Mouse (Mus musculus) kidney, embryonic 16.5 days (tissue): ENCODE data around the gene Qrfp. TPM values are rescaled to one million over a fixed set of nuclear protein-coding genes. Genes with fewer than 3 reads are reported as not detected.

Experiments
- ATAC-seq: fragments of 200-750 bp; cut with Nextera tagmentation; 2 replicates; pipeline ENCODE4 v1.8.0; 2017; ENCODE audit warnings: moderate TSS enrichment; ENCODE audit not compliant: low FRiP score, low TSS enrichment
- H3K27ac ChIP-seq: fragments of 300-500 bp; sonication (generic); 2 replicates; pipeline ENCODE4 v1.5.1; 2014; ENCODE audit warnings: low read length
- H3K27me3 ChIP-seq: fragments of 300-500 bp; sonication (generic); 2 replicates; pipeline ENCODE4 v1.6.1; 2014; ENCODE audit warnings: low read length, control low read depth, mixed read lengths; ENCODE audit not compliant: insufficient read depth
- H3K36me3 ChIP-seq: fragments of 300-500 bp; sonication (generic); 2 replicates; pipeline ENCODE4 v1.6.1; 2014; ENCODE audit warnings: low read length, control low read depth, mixed read lengths; ENCODE audit not compliant: insufficient read depth
- H3K4me1 ChIP-seq: fragments of 300-500 bp; sonication (generic); 2 replicates; pipeline ENCODE4 v1.6.1; 2014; ENCODE audit warnings: low read length, control low read depth, mixed read lengths; ENCODE audit not compliant: insufficient read depth
- H3K4me2 ChIP-seq: fragments of 300-500 bp; sonication (generic); replicated peaks from 2 replicates; pipeline ENCODE4 v1.6.1; 2014; ENCODE audit warnings: low read depth, low read length
- H3K4me3 ChIP-seq: fragments of 300-500 bp; sonication (generic); 2 replicates; pipeline ENCODE4 v1.5.1; 2014; ENCODE audit warnings: mild to moderate bottlenecking, low read length
- H3K9ac ChIP-seq: fragments of 300-500 bp; sonication (generic); replicated peaks from 2 replicates; pipeline ENCODE4 v1.6.1; 2014; ENCODE audit warnings: low read length
- H3K9me3 ChIP-seq: fragments of 300-500 bp; sonication (generic); 2 replicates; pipeline ENCODE4 v1.6.1; 2016; ENCODE audit warnings: low read length, control low read depth
- WGBS: fragments of 180-500 bp; shearing (Covaris S2); extraction: QIAGEN DNeasy Blood & Tissue Kit; methylation state at CpG from one replicate; pipeline ENCODE4 v1.1.7; 2014; 5-methylcytosine and 5-hydroxymethylcytosine counted together
- polyA plus RNA-seq: library from polyadenylated mRNA; unstranded; fragments of >200 nt; fragmentation: Nextera tagmentation; extraction: Ambion mirVana; gene quantifications from 2 replicates; pipeline ENCODE4 v1.2.1, GENCODE M21; 2015

Qrfp gene
- polyA plus RNA-seq, 1 experiment from 2014 or later = not detected

DNA sequence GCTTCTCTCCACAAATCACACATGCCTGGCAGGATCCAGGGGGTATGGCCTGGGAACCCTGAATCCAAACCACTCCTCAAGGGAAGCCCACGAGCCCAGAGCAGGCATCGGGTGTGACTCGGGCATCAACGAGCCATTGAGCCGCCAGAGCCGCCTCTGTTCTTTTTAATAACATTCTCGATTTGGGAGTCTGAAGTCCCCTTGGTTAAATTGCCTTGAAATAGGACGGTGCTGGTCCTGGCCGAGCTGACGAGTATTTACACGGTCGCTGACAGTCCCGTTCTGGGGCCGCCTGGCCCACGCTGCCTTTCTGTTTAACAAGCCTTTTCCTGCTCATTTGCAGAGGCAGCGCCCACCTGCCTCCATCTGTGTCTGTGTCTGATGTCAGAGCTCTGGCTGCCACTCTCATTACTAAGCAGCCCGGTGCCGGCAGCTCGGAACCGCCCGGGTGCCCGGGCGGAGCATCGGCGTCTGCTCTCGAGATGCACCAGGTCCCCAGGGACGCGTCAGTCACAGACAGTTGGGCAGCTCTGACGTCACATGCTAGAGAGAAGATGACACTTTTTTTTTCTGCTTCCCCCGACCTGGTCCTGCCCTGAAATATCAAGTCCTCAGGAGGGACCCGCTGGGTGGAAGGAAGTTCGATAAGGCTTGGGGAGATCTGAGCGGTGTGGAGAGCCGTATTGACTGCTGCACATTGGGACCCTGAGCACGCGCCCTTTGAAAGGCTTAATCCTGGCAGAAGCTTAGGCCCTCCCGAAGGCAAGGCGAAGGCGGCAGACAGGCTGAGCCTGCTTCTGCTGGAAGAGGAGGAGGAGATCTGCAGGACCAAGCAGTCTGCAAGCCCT is 12.4 kb upstream of the Qrfp start:
- peaks cover 4% of the 10 kb centered on the region; the same call in 1 of the 2 replicates for H3K27me3 ChIP-seq
- 0 out of 2 replicates have a peak overlapping the region, but pooled peaks have one; percentile 48 for H3K9ac ChIP-seq
- H3K27ac ChIP-seq = no peak overlapping the region
- H3K4me3 ChIP-seq = peak overlapping the region; percentile 26
- 17% methylated on average over 39 of the region's 39 CpGs for WGBS
- H3K9me3 ChIP-seq = no peaks in the 10 kb centered on the region
- peaks cover 19% of the 10 kb centered on the region for H3K4me1 ChIP-seq
- H3K4me2 ChIP-seq = peak overlapping the region; percentile 46
- no peaks in the 10 kb centered on the region for H3K36me3 ChIP-seq
- ATAC-seq = 0 out of 2 replicates have a peak, but pooled peaks have one; percentile 16

DNA sequence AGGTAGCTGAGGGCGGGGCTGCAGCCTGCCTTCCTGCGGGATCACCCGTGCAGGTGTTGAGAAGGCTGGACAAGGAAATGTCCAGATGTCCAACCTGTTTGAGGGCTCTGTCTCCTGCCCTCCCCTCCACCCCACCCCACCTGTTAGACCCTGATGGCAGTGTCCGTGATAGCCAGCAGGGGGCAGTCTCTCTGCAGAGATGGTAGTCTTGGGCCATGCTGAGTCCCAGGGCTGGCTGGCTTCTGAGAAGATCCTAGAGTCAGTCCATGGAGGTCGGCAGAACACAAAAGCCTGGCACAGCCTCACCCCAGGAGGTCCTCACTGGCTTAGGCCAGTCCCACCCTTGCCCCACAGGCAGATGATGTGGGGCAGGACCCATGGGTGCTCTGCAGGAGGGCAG is 5.0 kb upstream of the Qrfp start:
- Histone ChIP-seq H3K36me3 (no peaks in the 10 kb centered on the region), H3K27me3 (no peaks in the 10 kb centered on the region), H3K4me2 (no peak overlapping the region), H3K27ac (no peak overlapping the region), H3K4me1 (peaks cover 2% of the 10 kb centered on the region; the same call in 1 of the 2 replicates), H3K9me3 (no peaks in the 10 kb centered on the region), H3K4me3 (no peak overlapping the region), H3K9ac (no peak overlapping the region)
- ATAC-seq = peak; percentile 49; the same call in 1 of the 2 replicates
- 30% methylated on average over 5 of the region's 5 CpGs for WGBS

DNA sequence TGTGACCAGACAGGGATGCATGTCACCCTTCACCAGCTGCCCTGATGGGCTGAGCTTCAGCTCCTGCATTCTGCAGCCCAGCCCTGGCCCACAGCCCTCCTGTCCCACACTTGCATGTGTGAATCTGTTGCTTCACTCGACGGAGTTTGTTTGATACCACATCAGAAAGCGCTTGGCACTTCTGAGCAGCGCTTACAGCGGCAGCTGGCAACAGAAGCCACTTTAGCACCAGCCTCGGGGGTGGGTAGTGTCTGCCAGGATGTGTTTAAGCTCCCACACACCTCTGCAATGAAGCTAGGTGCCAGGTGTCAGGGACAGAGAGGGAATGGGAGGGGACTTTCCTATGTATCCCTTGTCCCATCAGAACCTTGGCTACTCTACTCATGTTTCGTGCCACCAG is 4.3 kb upstream of the Qrfp start:
- no peak overlapping the region for H3K4me2 ChIP-seq
- no peaks in the 10 kb centered on the region for H3K27me3 ChIP-seq
- H3K9ac ChIP-seq = no peak overlapping the region
- no peak for ATAC-seq
- H3K4me3 ChIP-seq = no peak overlapping the region
- 79% methylated on average over 7 of the region's 7 CpGs for WGBS
- H3K9me3 ChIP-seq = no peaks in the 10 kb centered on the region
- H3K27ac ChIP-seq = no peak overlapping the region
- H3K4me1 ChIP-seq = peaks cover 9% of the 10 kb centered on the region; the same call in 1 of the 2 replicates
- H3K36me3 ChIP-seq = no peaks in the 10 kb centered on the region

DNA sequence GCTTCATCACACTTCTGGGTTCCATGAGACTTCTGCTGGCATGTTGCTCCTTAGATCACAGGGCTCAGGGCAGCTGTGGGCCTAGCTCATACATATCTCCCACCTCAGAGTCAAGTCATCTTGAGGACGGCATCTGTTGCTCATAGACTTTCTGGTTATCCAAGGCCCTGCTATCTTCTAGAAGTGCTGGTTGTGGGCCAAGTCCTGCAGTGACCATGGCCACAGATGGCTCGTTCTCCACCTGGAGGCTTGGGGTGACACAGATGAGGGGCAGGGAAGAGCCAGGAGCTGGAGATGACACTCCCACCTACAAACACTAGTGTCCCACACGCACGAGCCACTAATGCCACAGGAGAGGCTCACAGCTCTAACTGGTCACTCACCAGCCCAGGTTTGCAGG is 3.3 kb upstream of the Qrfp start:
- 78% methylated on average over 4 of the region's 4 CpGs for WGBS
- ATAC-seq = no peak
- Histone ChIP-seq H3K27me3 (no peaks in the 10 kb centered on the region), H3K4me1 (peaks cover 19% of the 10 kb centered on the region), H3K36me3 (no peaks in the 10 kb centered on the region), H3K9me3 (no peaks in the 10 kb centered on the region), H3K27ac (no peak overlapping the region), H3K9ac (no peak overlapping the region), H3K4me2 (no peak overlapping the region), H3K4me3 (no peak overlapping the region)

DNA sequence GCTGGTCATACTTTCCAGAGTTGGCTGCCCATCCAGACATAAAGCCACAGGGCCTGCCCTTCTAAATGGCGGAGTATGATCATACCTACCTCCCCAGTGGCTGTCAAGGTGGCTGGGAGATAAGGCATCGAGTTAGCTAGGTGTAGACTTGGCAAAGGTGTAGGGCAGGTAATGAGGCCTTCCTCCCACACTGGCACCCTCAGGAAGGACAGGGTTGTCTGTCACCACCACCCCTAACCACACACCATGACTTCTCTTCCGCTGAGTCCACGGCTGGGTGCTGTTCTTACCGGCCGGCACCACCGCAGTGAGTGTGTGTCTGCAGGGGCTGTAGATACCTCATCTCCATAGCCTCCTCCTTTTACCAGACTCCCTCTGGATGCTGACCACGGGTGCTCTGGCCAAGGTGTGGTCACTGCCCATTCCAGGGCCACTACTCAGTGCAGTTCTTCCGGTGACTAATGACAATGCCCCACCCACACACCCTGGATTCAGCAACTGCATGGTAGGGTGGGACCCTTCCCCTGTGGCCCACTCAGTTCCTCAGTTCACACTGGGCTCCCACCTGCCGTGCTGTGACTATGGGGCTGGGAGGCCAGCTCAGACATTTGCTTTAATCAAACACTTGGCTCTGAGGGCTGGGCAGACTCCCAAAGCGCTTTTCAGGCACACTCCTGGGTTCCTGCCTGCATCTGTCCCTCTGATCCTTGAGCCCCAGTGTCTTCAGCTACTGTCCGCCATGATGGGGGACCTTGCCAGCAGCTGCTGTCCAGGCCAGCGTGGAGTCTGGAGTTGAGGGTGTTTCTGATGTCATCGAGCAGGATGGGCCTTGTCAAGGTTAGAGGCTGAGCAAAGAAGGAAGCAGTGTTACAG is 942 bp upstream of the Qrfp start:
- no peak for ATAC-seq
- H3K9ac ChIP-seq = no peak overlapping the region
- H3K27me3 ChIP-seq = no peaks in the 10 kb centered on the region
- H3K4me1 ChIP-seq = peaks cover 36% of the 10 kb centered on the region
- no peak overlapping the region for H3K4me2 ChIP-seq
- no peak overlapping the region for H3K4me3 ChIP-seq
- no peaks in the 10 kb centered on the region for H3K9me3 ChIP-seq
- 78% methylated on average over 14 of the region's 14 CpGs for WGBS
- no peak overlapping the region for H3K27ac ChIP-seq
- no peaks in the 10 kb centered on the region for H3K36me3 ChIP-seq

DNA sequence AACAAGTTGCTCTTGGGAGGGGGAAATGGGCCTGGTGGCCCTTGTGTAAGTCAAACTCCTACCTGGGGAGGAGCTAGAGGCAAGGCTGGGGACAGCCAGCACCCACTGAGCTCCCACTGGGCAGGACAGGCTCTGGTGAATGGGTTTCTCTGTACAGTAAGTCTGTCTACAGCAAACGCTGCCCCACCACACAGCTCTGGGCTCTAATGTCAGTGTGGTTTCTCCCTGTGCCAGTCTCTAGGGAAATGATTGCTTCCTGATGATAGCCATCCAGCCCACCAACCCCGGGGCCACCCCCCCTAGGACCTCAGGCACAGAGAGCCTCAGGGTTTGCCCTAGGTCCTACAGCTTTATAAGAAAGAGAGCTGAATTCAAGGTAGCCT is 1.0 kb downstream of the Qrfp start:
- no peak overlapping the region for H3K4me3 ChIP-seq
- H3K27ac ChIP-seq = no peak overlapping the region
- no peak overlapping the region for H3K9ac ChIP-seq
- H3K9me3 ChIP-seq = no peaks in the 10 kb centered on the region
- no peaks in the 10 kb centered on the region for H3K27me3 ChIP-seq
- ATAC-seq = no peak
- H3K4me2 ChIP-seq = no peak overlapping the region
- H3K4me1 ChIP-seq = peaks cover 44% of the 10 kb centered on the region
- H3K36me3 ChIP-seq = no peaks in the 10 kb centered on the region
- WGBS = 39% methylated on average over 2 of the region's 2 CpGs

DNA sequence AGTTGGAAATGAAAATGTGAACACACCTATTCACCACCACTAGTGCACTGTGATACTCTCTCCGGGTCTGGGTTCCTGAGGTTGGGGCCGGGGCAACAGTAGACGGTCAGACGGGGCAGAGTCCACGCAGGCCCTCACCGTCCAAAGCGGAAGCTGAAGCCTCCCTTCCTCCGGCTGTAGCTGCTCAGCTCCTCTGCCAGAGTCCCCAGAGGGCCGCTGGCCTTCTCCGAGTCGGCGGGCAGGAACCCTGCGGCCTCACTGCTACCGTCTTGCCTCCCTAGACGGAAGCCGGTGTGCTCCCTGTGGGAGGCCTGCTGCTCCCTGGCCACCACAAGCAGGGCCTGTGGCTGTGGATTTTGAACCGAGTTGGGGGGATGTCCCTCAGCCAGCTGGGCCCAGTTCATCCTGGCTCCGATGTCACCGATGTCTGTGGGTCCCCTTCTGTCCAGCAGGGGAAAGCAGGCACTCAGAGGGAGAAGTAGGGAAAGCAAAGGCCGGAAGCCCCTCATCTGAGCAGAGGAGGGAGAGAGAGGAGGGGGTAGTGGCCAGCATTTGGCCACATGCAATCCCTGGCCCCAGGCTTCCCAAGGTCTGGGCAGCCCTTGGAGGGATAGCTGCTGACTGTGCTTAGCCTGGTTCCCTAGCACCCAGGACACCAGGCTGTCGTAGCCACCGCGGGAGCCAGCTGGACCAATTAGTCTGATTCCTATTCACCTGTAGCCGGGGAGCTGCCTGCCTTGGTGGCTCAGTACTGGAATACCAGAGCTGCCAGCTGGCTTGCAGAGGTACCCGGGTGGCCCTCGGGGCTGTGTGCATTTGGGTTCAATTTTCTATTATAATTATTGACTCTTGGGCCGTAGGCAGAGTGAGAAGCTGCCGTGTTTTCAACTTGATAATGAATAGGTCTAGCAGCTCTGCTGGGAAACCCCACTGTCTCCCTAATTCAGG is 1.7 kb downstream of the Qrfp start:
- WGBS = 31% methylated on average over 28 of the region's 28 CpGs
- Histone ChIP-seq H3K4me2 (no peak overlapping the region), H3K4me1 (peaks cover 44% of the 10 kb centered on the region), H3K4me3 (no peak overlapping the region), H3K36me3 (peaks cover 2% of the 10 kb centered on the region; the same call in 1 of the 2 replicates), H3K9ac (peak overlapping the region; percentile 43; the same call in 1 of the 2 replicates), H3K27ac (peak overlapping the region; percentile 34; the same call in 1 of the 2 replicates), H3K9me3 (no peaks in the 10 kb centered on the region), H3K27me3 (no peaks in the 10 kb centered on the region)
- ATAC-seq = peak; percentile 10; the same call in 1 of the 2 replicates

DNA sequence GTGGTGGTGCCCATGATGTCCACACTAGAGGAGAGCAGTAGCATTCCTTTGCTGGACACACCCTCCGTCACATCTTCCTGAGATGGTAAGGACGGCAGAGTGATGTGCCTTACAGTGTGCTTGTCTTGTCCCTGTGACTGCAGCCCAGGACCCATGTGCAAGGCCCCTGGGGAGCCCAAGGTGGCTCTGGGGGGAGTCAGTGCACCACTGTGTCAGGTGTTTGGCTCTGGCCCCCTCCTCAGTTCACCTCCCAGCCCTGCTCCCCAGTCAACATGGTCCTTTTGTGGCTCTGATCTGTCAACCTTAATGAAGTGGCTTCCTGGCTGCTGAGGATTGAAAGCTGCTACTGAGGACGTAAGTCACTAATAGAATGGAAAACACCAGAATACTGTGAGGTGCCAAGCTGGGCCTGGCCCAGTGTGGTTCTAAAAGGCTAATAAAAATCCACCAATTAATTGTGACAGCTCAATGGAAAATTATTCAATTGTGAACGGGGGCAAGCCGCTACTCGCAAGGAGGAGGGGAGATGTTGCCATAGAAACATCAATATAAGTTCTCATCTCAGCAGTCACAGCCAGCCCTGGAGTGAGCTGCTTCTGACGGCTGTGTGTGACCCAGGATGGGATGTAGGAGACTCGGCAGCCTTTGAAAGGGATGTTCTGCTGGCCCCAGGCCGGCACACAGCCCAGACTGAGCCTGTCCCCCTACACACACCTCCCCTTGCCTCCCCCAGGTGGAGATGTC is 3.6 kb downstream of the Qrfp start:
- ATAC-seq = no peak
- H3K36me3 ChIP-seq = peaks cover 20% of the 10 kb centered on the region
- H3K4me3 ChIP-seq = no peak overlapping the region
- H3K4me2 ChIP-seq = no peak overlapping the region
- 42% methylated on average over 9 of the region's 9 CpGs for WGBS
- peaks cover 51% of the 10 kb centered on the region for H3K4me1 ChIP-seq
- H3K27ac ChIP-seq = no peak overlapping the region
- H3K9me3 ChIP-seq = no peaks in the 10 kb centered on the region
- no peak overlapping the region for H3K9ac ChIP-seq
- no peaks in the 10 kb centered on the region for H3K27me3 ChIP-seq
